Mouse (Mus musculus) C2C12 (cell line): ENCODE data around the gene Mlx.
A peak's percentile ranks its signal among the peaks of the same experiment; 100 is the strongest.

Experiments
- CTCF ChIP-seq: IDR thresholded peaks from one replicate; pipeline ENCODE4 v1.5.1; 2011; ENCODE audit not compliant: control insufficient read depth, insufficient read depth, insufficient read length
- FOSL1 ChIP-seq: IDR thresholded peaks from one replicate; pipeline ENCODE4 v1.8.0; 2011; ENCODE audit warnings: mild to moderate bottlenecking, low read length; ENCODE audit not compliant: poor library complexity, insufficient read depth, severe bottlenecking
- MAX ChIP-seq: IDR thresholded peaks from one replicate; pipeline ENCODE4 v1.6.1; 2011; ENCODE audit warnings: mild to moderate bottlenecking, control low read depth
- MYOD1 ChIP-seq: IDR thresholded peaks from one replicate; pipeline ENCODE4 v1.6.1; 2011; ENCODE audit warnings: low read depth; ENCODE audit not compliant: control insufficient read depth, insufficient read length
- MYOG ChIP-seq: IDR thresholded peaks from one replicate; pipeline ENCODE4 v1.6.1; 2011; ENCODE audit not compliant: control insufficient read depth, insufficient read length; ENCODE audit errors: extremely low read depth
- USF1 ChIP-seq: IDR thresholded peaks from one replicate; pipeline ENCODE4 v1.6.1; 2011; ENCODE audit warnings: low read depth, mild to moderate bottlenecking, control low read depth, moderate library complexity

DNA sequence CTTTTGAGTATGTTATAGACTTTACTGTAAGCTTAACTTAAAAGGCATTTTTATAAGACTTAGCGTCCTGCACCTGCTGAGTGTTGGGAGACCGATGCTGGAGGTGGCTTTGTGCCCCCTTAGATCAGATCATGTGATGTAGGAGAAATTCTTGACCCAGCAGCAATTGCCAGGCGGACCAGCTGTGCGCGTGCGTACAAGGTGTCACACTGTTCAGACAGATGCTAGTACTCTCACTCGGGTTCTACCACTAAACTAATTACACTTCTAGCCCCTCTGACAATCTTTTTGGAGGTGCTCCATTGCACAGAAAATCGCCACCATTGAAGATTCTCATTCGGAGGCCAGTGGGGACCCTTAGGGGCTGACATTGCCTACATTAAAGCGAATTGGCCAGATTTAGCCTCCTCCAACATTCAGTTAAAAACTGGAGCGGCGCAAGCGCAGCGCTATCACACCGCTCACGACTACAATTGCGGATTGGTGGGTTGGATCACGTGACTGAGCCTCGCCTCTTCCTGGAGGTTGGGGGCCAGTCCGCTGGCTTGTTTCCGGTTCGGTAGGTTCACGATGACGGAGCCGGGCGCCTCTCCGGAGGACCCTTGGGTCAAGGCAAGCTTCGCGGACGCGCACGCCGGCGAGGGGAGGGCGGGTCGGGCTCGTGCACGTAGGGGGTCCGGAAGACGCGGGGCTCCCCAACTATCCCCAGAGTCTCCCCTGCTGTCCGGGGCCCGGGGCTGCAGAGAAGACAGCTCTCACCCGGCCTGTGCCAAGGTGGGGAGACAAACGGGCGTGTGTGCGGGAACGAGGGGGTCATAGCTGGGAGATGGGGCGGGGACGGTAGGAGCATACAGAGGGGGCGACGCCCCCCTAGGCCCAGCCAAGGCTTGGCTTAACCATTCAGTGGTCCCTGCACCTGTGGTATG, at the start of gene Mlx:
- no peak for TF ChIP-seq MAX
- no peak for TF ChIP-seq CTCF
- TF ChIP-seq USF1, result peak; percentile 98
- no peak for TF ChIP-seq MYOD1
- TF ChIP-seq FOSL1, result no peak
- no peak for TF ChIP-seq MYOG
